ENCODE assay signal across 8 mouse cellular contexts in the genomic region with DNA sequence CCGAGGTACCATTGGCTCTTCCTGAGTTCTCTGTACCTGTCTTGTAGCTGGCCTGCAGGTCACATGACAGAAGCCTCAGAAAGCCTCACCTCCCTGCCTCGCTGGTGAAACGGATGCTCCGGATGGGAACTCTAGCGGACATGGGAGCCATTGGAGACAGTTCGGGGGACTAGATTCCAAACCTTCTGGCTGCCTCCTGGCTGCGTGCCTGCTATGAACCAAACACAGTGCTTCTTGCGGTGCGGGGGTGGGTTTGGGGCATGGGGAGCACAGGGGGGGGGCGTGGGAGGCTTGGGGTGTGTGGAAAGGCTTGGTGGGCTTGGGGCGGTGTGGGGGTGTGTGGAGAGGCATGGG.
A peak's percentile ranks its signal among the peaks of the same experiment; 100 is the strongest.
DNase-seq lines count a peak whose midpoint lies in the region; ATAC-seq and TF ChIP-seq lines count a peak whose summit lies in the region.

No protein-coding gene starts in this region.

- H3K9ac ChIP-seq in lung, postnatal 0 days (replicated peaks; ENCODE audit: low read depth): no peak overlapping the region
- no peak overlapping the region for H3K9ac ChIP-seq in embryonic facial prominence, embryonic 13.5 days
- no peak overlapping the region for H3K9ac ChIP-seq in kidney, embryonic 16.5 days (replicated peaks; ENCODE audit: low read length)
- no peak overlapping the region for H3K9ac ChIP-seq in stomach, embryonic 15.5 days

- DNase-seq in lung, postnatal 0 days (ENCODE audit: low spot score): no peak
- DNase-seq in lung, postnatal 4 days: no peak
- no peak for DNase-seq in left cerebral cortex, adult 9 months (ENCODE audit: low spot score in 2 of 2)
- no peak for DNase-seq in gastrocnemius, postnatal 10 days
- no peak for DNase-seq in thymus, postnatal 25 days

- no peak for TF ChIP-seq CTCF in lung, postnatal 0 days (IDR thresholded peaks at IDR 0.05)

- 29% methylated on average over 11 of the region's 11 CpGs for WGBS in lung, postnatal 0 days
- WGBS in embryonic facial prominence, embryonic 13.5 days: 51% methylated on average over 11 of the region's 11 CpGs
- 42% methylated on average over 10 of the region's 11 CpGs for WGBS in kidney, embryonic 16.5 days
- WGBS in stomach, embryonic 15.5 days: 40% methylated on average over 11 of the region's 11 CpGs

- no peak overlapping the region for H3K27ac ChIP-seq in lung, postnatal 0 days (ENCODE audit: low read length)
- peak overlapping the region; percentile 84 for H3K27ac ChIP-seq in embryonic facial prominence, embryonic 13.5 days
- peak overlapping the region; percentile 13 for H3K27ac ChIP-seq in kidney, embryonic 16.5 days (ENCODE audit: low read length)
- peak overlapping the region; percentile 89 for H3K27ac ChIP-seq in stomach, embryonic 15.5 days

- H3K4me3 ChIP-seq in lung, postnatal 0 days (ENCODE audit: low read depth, low read length): no peak overlapping the region
- no peak overlapping the region for H3K4me3 ChIP-seq in embryonic facial prominence, embryonic 13.5 days
- H3K4me3 ChIP-seq in kidney, embryonic 16.5 days (ENCODE audit: low read length): no peak overlapping the region
- no peak overlapping the region for H3K4me3 ChIP-seq in stomach, embryonic 15.5 days (replicated peaks)

- peaks cover 21% of the 10 kb centered on the region for H3K4me1 ChIP-seq in lung, postnatal 0 days (ENCODE audit: insufficient read depth, low read depth, low read length)
- H3K4me1 ChIP-seq in embryonic facial prominence, embryonic 13.5 days: peaks cover 39% of the 10 kb centered on the region
- peaks cover 27% of the 10 kb centered on the region for H3K4me1 ChIP-seq in kidney, embryonic 16.5 days (ENCODE audit: insufficient read depth, low read length)
- peaks cover 35% of the 10 kb centered on the region for H3K4me1 ChIP-seq in stomach, embryonic 15.5 days

- ATAC-seq in lung, postnatal 0 days: peak; percentile 5; the same call in 1 of the 2 replicates
- ATAC-seq in embryonic facial prominence, embryonic 13.5 days (ENCODE audit: insufficient number of reproducible peaks, insufficient read depth, low FRiP score, low TSS enrichment, low read depth): no peak
- ATAC-seq in kidney, embryonic 16.5 days (ENCODE audit: low FRiP score, low TSS enrichment): no peak; the same call in 1 of the 2 replicates
- peak; percentile 16; the same call in 1 of the 2 replicates for ATAC-seq in stomach, embryonic 15.5 days (ENCODE audit: insufficient read depth, low FRiP score, low read depth)

- no peaks in the 10 kb centered on the region for H3K36me3 ChIP-seq in lung, postnatal 0 days (ENCODE audit: insufficient read depth, low read length)
- H3K36me3 ChIP-seq in embryonic facial prominence, embryonic 13.5 days: no peaks in the 10 kb centered on the region
- H3K36me3 ChIP-seq in kidney, embryonic 16.5 days (ENCODE audit: insufficient read depth, low read length): no peaks in the 10 kb centered on the region
- no peaks in the 10 kb centered on the region for H3K36me3 ChIP-seq in stomach, embryonic 15.5 days

- TF ChIP-seq EP300 in lung, postnatal 0 days (IDR thresholded peaks at IDR 0.05): no peak

- no peaks in the 10 kb centered on the region for H3K27me3 ChIP-seq in lung, postnatal 0 days (replicated peaks; ENCODE audit: insufficient read depth, low read length)
- no peaks in the 10 kb centered on the region for H3K27me3 ChIP-seq in embryonic facial prominence, embryonic 13.5 days
- H3K27me3 ChIP-seq in kidney, embryonic 16.5 days (ENCODE audit: insufficient read depth, low read length): no peaks in the 10 kb centered on the region
- H3K27me3 ChIP-seq in stomach, embryonic 15.5 days (replicated peaks): no peaks in the 10 kb centered on the region

- no peak overlapping the region for H3K4me2 ChIP-seq in lung, postnatal 0 days (replicated peaks; ENCODE audit: low read depth, low read length)
- peak overlapping the region; percentile 22; the same call in 1 of the 2 replicates for H3K4me2 ChIP-seq in embryonic facial prominence, embryonic 13.5 days
- H3K4me2 ChIP-seq in kidney, embryonic 16.5 days (replicated peaks; ENCODE audit: low read depth, low read length): no peak overlapping the region
- H3K4me2 ChIP-seq in stomach, embryonic 15.5 days: peak overlapping the region; percentile 25

- H3K9me3 ChIP-seq in lung, postnatal 0 days (ENCODE audit: low read length): no peaks in the 10 kb centered on the region
- no peaks in the 10 kb centered on the region for H3K9me3 ChIP-seq in embryonic facial prominence, embryonic 13.5 days
- H3K9me3 ChIP-seq in kidney, embryonic 16.5 days (ENCODE audit: low read length): peaks cover 5% of the 10 kb centered on the region; the same call in 1 of the 2 replicates
- H3K9me3 ChIP-seq in stomach, embryonic 15.5 days: no peaks in the 10 kb centered on the region; the same call in 1 of the 2 replicates

Comparison
In these comparisons a context has a peak if more than half of its experiments do, and no peak if none do; other contexts are left out.
1. ATAC-seq: peak in lung, postnatal 0 days (single experiment) and stomach, embryonic 15.5 days (single experiment); none in embryonic facial prominence, embryonic 13.5 days (single experiment) and kidney, embryonic 16.5 days (single experiment).
2. H3K4me2 ChIP-seq: peak in embryonic facial prominence, embryonic 13.5 days (single experiment) and stomach, embryonic 15.5 days (single experiment); none in lung, postnatal 0 days (single experiment) and kidney, embryonic 16.5 days (single experiment).